Mouse (Mus musculus) testis, adult 2 months (tissue): ENCODE measurements around the gene Cuedc1. TPM values are rescaled to one million over a fixed set of nuclear protein-coding genes. Genes with fewer than 3 reads are reported as not detected.

Source experiments
- H3K27ac ChIP-seq: fragments of 200-500 bp; 2 replicates; pipeline ENCODE4 v1.5.1; 2012; ENCODE audit warnings: low read depth, low read length; ENCODE audit not compliant: control insufficient read depth, insufficient read depth
- H3K27me3 ChIP-seq: fragments of 200-500 bp; 2 replicates; pipeline ENCODE4 v1.6.1; 2012; ENCODE audit warnings: mild to moderate bottlenecking, low read length, moderate library complexity; ENCODE audit not compliant: control insufficient read depth, insufficient read depth
- H3K36me3 ChIP-seq: fragments of 200-500 bp; 2 replicates; pipeline ENCODE4 v1.6.1; 2012; ENCODE audit warnings: mild to moderate bottlenecking, low read length; ENCODE audit not compliant: control insufficient read depth, insufficient read depth
- H3K4me1 ChIP-seq: fragments of 200-500 bp; 2 replicates; pipeline ENCODE4 v1.6.1; 2012; ENCODE audit warnings: low read length; ENCODE audit not compliant: control insufficient read depth, insufficient read depth
- H3K4me3 ChIP-seq: fragments of 200-500 bp; 2 replicates; pipeline ENCODE4 v1.5.1; 2012; ENCODE audit warnings: low read depth, mild to moderate bottlenecking, low read length, moderate library complexity, mixed read lengths; ENCODE audit not compliant: control insufficient read depth
- CTCF ChIP-seq: fragments of 200-500 bp; IDR thresholded peaks from 2 replicates; pipeline ENCODE4 v1.5.1; 2012; ENCODE audit warnings: low read depth, mild to moderate bottlenecking, inconsistent platforms, low read length, moderate library complexity; ENCODE audit not compliant: control insufficient read depth, insufficient read depth, insufficient replicate concordance
- POLR2A ChIP-seq: fragments of 200-500 bp; IDR thresholded peaks from 2 replicates; pipeline ENCODE4 v1.6.1; 2012; ENCODE audit warnings: low read depth, mild to moderate bottlenecking, inconsistent platforms, low read length, moderate library complexity; ENCODE audit not compliant: control insufficient read depth
- polyA plus RNA-seq: library from polyadenylated mRNA; depleted of rRNA; stranded (reverse); fragments of >200 nt; gene quantifications from 2 replicates; pipeline ENCODE4 v1.2.3, GENCODE M21; 2012

Cuedc1 gene
- polyA plus RNA-seq, 1 experiment = 1.9 TPM

- Histone ChIP-seq H3K4me1 (peaks cover 14% of the 10 kb centered on the region), H3K27me3 (no peaks in the 10 kb centered on the region), H3K27ac (no peak overlapping the region), H3K36me3 (no peaks in the 10 kb centered on the region), H3K4me3 (no peak overlapping the region)
- TF ChIP-seq CTCF = no peak
- TF ChIP-seq POLR2A = no peak
Measured at GRCm38 (mm10) chr11:88090293-88090692, 7.6 kb upstream of the Cuedc1 start.

GRCm38 (mm10) chr11:88091949-88092348 is 5.9 kb upstream of the Cuedc1 start:
- no peaks in the 10 kb centered on the region for H3K27me3 ChIP-seq

GRCm38 (mm10) chr11:88097173-88097572 is 685 bp upstream of the Cuedc1 start:
- Histone ChIP-seq H3K27ac (no peak overlapping the region), H3K4me3 (no peak overlapping the region)

More at GRCm38 (mm10) chr11:88091949-88092348, 5.9 kb upstream of the Cuedc1 start:
- H3K4me1 ChIP-seq = peaks cover 3% of the 10 kb centered on the region
- H3K27ac ChIP-seq = no peak overlapping the region
- H3K4me3 ChIP-seq = no peak overlapping the region
- H3K36me3 ChIP-seq = no peaks in the 10 kb centered on the region
- TF ChIP-seq CTCF (no peak), POLR2A (no peak)

GRCm38 (mm10) chr11:88098787-88099598 is 1.1 kb downstream of the Cuedc1 start:
- Histone ChIP-seq H3K36me3 (no peaks in the 10 kb centered on the region), H3K4me1 (peaks cover 17% of the 10 kb centered on the region), H3K4me3 (peak overlapping the region; percentile 77), H3K27me3 (no peaks in the 10 kb centered on the region), H3K27ac (peak overlapping the region; percentile 49; the same call in 1 of the 2 replicates)
- no peak for TF ChIP-seq POLR2A
- TF ChIP-seq CTCF = no peak

More at GRCm38 (mm10) chr11:88097173-88097572, 685 bp upstream of the Cuedc1 start:
- no peak for TF ChIP-seq CTCF
- no peak for TF ChIP-seq POLR2A
- H3K27me3 ChIP-seq = no peaks in the 10 kb centered on the region
- H3K4me1 ChIP-seq = peaks cover 17% of the 10 kb centered on the region
- H3K36me3 ChIP-seq = no peaks in the 10 kb centered on the region

- Histone ChIP-seq H3K27me3 (no peaks in the 10 kb centered on the region), H3K36me3 (no peaks in the 10 kb centered on the region), H3K27ac (0 out of 2 replicates have a peak overlapping the region, but pooled peaks have one; percentile 3), H3K4me3 (peak overlapping the region; percentile 77), H3K4me1 (peaks cover 17% of the 10 kb centered on the region)
- no peak; the same call in 1 of the 2 replicates for TF ChIP-seq POLR2A
- no peak for TF ChIP-seq CTCF
Measured at GRCm38 (mm10) chr11:88099599-88100023, 1.8 kb downstream of the Cuedc1 start.

GRCm38 (mm10) chr11:88100170-88100569 is 2.3 kb downstream of the Cuedc1 start:
- TF ChIP-seq CTCF = no peak
- TF ChIP-seq POLR2A = no peak
- Histone ChIP-seq H3K4me1 (peaks cover 17% of the 10 kb centered on the region), H3K27ac (no peak overlapping the region), H3K27me3 (no peaks in the 10 kb centered on the region), H3K4me3 (no peak overlapping the region), H3K36me3 (no peaks in the 10 kb centered on the region)

GRCm38 (mm10) chr11:88103214-88103941 is 5.5 kb downstream of the Cuedc1 start:
- peaks cover 11% of the 10 kb centered on the region for H3K4me1 ChIP-seq
- no peak overlapping the region for H3K27ac ChIP-seq
- no peak for TF ChIP-seq POLR2A
- no peak for TF ChIP-seq CTCF
- H3K36me3 ChIP-seq = no peaks in the 10 kb centered on the region
- no peak overlapping the region for H3K4me3 ChIP-seq
- H3K27me3 ChIP-seq = no peaks in the 10 kb centered on the region
